Mouse (Mus musculus): ENCODE results near the gene Caprin2. TPM values are rescaled to one million over a fixed set of nuclear protein-coding genes. Genes with fewer than 3 reads are reported as not detected.

The Caprin2 gene
- polyA plus RNA-seq, 1 experiment from 2014 or later: 6.8 TPM

DNA sequence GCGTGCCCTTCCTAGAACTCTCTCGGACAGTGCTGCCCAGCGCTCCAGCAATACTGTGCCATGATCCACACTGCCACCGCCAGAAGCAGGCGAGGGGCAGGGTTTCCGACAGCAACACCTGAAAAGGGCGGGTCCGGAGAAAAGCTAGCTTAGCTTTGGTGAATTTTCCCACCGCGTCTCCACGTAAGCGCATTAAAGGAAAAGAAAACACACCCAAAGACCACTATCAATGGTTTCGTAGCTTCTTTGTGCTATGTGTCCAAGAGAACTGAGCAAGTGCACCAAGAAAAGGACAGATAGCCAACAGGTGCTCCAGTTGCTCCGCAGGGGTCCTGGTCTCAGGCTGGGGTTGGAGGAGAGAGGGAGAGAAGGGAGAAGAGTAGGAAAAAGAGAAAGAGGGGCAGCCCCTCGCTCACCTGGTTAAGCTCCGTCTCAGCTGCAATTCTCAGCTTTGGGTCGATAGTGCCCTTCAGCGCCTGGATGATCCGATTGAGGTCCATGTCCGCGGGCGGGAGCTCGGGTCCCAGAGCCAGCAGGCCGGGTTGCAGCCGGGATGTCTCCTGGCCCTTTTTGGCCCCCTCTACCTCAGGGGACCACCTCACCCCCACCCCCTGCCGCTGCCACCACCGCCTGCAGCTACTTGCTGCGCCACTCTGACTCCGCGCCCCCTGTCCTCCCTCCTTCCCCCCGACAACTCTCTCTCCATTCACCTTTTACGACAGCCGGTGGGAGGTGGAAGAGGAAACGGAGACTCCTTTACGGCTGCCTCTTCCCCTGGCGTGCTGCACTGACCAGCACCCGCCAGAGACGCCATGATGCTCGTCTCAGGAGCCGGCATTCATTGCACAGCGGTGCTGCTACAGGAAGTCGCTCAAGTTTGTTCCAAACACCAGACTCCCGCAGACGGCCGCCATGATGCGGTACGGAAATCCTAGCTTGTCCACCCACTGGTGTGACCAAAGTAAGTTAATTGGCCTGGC lies 65.0 kb downstream of the Caprin2 start, which contains the start of gene Ipo8:
TSS of gene Ipo8 (minus strand) at position 720 of the 980 bp plus-strand sequence.
- Histone ChIP-seq H3K9me3 (ENCODE audit: control insufficient read depth) (no peaks in the 10 kb centered on the region), H3K9ac (ENCODE audit: low read depth, low read length) (peak within 1 kb of the TSS; percentile 59), H3K4me3 (ENCODE audit: low read depth, low read length) (peak within 1 kb of the TSS; percentile 82), H3K4me2 (replicated peaks; ENCODE audit: low read depth) (peak within 1 kb of the TSS; percentile 77), H3K36me3 (ENCODE audit: control insufficient read depth, insufficient read depth) (no peaks in the 10 kb centered on the region), H3K27ac (ENCODE audit: low read depth, low read length) (peak within 1 kb of the TSS; percentile 51), H3K27me3 (replicated peaks; ENCODE audit: control insufficient read depth, insufficient read depth, low read length) (no peaks in the 10 kb centered on the region), H3K4me1 (replicated peaks; ENCODE audit: control insufficient read depth, insufficient read depth, low read length) (no peaks in the 10 kb centered on the region)
- TF ChIP-seq CTCF (IDR thresholded peaks at IDR 0.05; ENCODE audit: low read depth): peak; percentile 40; the same call in 1 of the 2 replicates
- WGBS: under 1% methylated on average over 45 of the region's 47 CpGs
- peak; percentile 94 for ATAC-seq

GRCm38 (mm10) chr6:148830355-148830747 lies 65.7 kb downstream of the Caprin2 start:
- ATAC-seq: no peak
- H3K4me1 ChIP-seq (replicated peaks; ENCODE audit: control insufficient read depth, insufficient read depth, low read length): no peaks in the 10 kb centered on the region
- peak overlapping the region; percentile 77 for H3K4me2 ChIP-seq (replicated peaks; ENCODE audit: low read depth)
- H3K27me3 ChIP-seq (replicated peaks; ENCODE audit: control insufficient read depth, insufficient read depth, low read length): no peaks in the 10 kb centered on the region
- H3K27ac ChIP-seq (ENCODE audit: low read depth, low read length): no peak overlapping the region
- TF ChIP-seq CTCF (IDR thresholded peaks at IDR 0.05; ENCODE audit: low read depth): no peak
- H3K9me3 ChIP-seq (ENCODE audit: control insufficient read depth): no peaks in the 10 kb centered on the region
- H3K4me3 ChIP-seq (ENCODE audit: low read depth, low read length): peak overlapping the region; percentile 82
- H3K9ac ChIP-seq (ENCODE audit: low read depth, low read length): peak overlapping the region; percentile 59
- H3K36me3 ChIP-seq (ENCODE audit: control insufficient read depth, insufficient read depth): no peaks in the 10 kb centered on the region
- 0% methylated on average over 3 of the region's 3 CpGs for WGBS

DNA sequence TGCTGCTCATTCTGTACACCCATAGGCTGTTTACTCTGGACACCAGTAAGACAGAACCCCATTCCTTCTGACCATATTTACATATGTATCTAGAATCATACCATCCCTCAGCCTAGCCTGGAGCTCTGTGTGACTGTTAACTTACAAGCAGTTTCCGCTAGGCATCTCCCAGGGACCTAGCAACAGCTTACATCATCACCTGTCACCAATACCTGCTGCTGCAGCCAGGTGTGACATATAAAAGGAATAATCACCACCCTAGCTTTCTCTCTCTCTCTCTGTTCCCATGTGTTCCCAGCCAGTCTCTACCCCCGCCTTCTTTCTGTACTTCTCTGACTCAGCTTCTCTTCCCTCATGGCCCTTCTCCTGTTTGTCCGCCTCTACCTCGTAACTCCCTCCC lies 69.9 kb downstream of the Caprin2 start:
- Histone ChIP-seq H3K4me2 (replicated peaks; ENCODE audit: low read depth) (no peak overlapping the region), H3K27ac (ENCODE audit: low read depth, low read length) (no peak overlapping the region), H3K36me3 (ENCODE audit: control insufficient read depth, insufficient read depth) (peaks cover 12% of the 10 kb centered on the region), H3K4me1 (replicated peaks; ENCODE audit: control insufficient read depth, insufficient read depth, low read length) (no peaks in the 10 kb centered on the region), H3K9me3 (ENCODE audit: control insufficient read depth) (no peaks in the 10 kb centered on the region), H3K9ac (ENCODE audit: low read depth, low read length) (no peak overlapping the region), H3K27me3 (replicated peaks; ENCODE audit: control insufficient read depth, insufficient read depth, low read length) (no peaks in the 10 kb centered on the region), H3K4me3 (ENCODE audit: low read depth, low read length) (no peak overlapping the region)
- ATAC-seq: peak; percentile 71
- TF ChIP-seq CTCF (IDR thresholded peaks at IDR 0.05; ENCODE audit: low read depth): peak; percentile 23; the same call in 1 of the 2 replicates
- WGBS: 82% methylated on average over 4 of the region's 4 CpGs

DNA sequence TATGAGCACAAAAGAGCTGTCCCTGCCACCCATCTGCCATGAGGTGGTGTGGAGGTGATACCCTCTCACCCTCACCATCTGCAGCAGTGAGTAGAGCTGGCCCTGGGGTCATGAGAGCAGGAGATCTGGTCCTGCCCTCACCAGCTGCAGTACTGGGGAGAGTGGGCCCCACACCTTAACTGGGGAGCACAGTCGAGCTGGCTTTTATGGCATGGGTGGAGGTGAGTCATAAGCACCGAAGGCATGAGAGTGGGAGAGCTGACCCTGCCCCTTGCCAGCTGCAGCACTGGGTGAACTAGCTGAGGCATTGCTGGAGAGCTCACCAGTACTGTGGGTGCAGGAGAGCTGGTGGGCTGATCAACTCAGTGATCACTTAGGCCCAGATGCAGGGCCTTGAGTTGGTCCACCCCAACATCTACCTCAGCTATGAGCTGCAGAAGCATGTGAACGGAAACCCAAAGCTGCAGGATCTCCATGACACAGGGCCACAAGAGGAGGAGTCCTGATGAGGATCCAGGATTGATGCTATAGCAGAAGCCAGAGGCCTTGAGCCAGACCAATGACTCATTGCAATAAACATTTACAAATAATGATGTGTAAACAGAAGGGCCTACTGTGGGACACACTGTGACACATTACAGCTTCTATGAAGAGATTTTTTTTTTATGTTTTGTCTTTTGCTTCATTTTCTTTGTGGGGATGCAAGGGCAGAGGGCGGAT lies 77.3 kb downstream of the Caprin2 start:
- no peaks in the 10 kb centered on the region for H3K9me3 ChIP-seq (ENCODE audit: control insufficient read depth)
- ATAC-seq: peak; percentile 93
- no peaks in the 10 kb centered on the region for H3K4me1 ChIP-seq (replicated peaks; ENCODE audit: control insufficient read depth, insufficient read depth, low read length)
- peak overlapping the region; percentile 15; the same call in 1 of the 2 replicates for H3K27ac ChIP-seq (ENCODE audit: low read depth, low read length)
- no peaks in the 10 kb centered on the region for H3K27me3 ChIP-seq (replicated peaks; ENCODE audit: control insufficient read depth, insufficient read depth, low read length)
- 53% methylated on average over 4 of the region's 4 CpGs for WGBS
- 0 out of 2 replicates have a peak, but pooled peaks have one; percentile 3 for TF ChIP-seq CTCF (IDR thresholded peaks at IDR 0.05; ENCODE audit: low read depth)
- H3K4me2 ChIP-seq (replicated peaks; ENCODE audit: low read depth): no peak overlapping the region
- H3K4me3 ChIP-seq (ENCODE audit: low read depth, low read length): no peak overlapping the region
- H3K36me3 ChIP-seq (ENCODE audit: control insufficient read depth, insufficient read depth): peaks cover 45% of the 10 kb centered on the region
- H3K9ac ChIP-seq (ENCODE audit: low read depth, low read length): no peak overlapping the region

DNA sequence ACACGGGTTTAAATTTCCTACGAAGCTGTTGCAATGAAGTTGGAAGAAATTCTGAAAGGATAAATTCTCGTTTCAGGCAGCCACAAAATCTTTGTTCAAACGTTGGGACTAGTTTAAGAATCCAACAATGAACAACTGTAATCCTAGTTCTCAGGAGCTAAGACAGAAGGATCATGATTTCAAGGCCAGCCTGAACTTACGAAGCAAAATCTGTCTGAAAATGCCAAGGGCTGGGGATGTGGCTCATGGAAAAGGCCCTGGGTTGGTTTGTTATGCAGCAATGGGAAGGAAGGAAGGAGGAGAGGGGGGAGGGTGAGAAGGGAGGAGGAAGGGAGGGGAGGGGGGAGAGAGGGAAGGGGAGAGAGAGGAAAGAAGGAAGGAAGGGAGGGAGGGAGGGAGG lies 79.3 kb downstream of the Caprin2 start:
- no peaks in the 10 kb centered on the region for H3K27me3 ChIP-seq (replicated peaks; ENCODE audit: control insufficient read depth, insufficient read depth, low read length)
- no peak for ATAC-seq
- H3K4me2 ChIP-seq (replicated peaks; ENCODE audit: low read depth): no peak overlapping the region
- H3K9ac ChIP-seq (ENCODE audit: low read depth, low read length): no peak overlapping the region
- 83% methylated on average over 5 of the region's 5 CpGs for WGBS
- no peak for TF ChIP-seq CTCF (IDR thresholded peaks at IDR 0.05; ENCODE audit: low read depth)
- no peak overlapping the region for H3K27ac ChIP-seq (ENCODE audit: low read depth, low read length)
- no peak overlapping the region for H3K4me3 ChIP-seq (ENCODE audit: low read depth, low read length)
- H3K36me3 ChIP-seq (ENCODE audit: control insufficient read depth, insufficient read depth): peaks cover 54% of the 10 kb centered on the region
- H3K4me1 ChIP-seq (replicated peaks; ENCODE audit: control insufficient read depth, insufficient read depth, low read length): no peaks in the 10 kb centered on the region
- H3K9me3 ChIP-seq (ENCODE audit: control insufficient read depth): no peaks in the 10 kb centered on the region

DNA sequence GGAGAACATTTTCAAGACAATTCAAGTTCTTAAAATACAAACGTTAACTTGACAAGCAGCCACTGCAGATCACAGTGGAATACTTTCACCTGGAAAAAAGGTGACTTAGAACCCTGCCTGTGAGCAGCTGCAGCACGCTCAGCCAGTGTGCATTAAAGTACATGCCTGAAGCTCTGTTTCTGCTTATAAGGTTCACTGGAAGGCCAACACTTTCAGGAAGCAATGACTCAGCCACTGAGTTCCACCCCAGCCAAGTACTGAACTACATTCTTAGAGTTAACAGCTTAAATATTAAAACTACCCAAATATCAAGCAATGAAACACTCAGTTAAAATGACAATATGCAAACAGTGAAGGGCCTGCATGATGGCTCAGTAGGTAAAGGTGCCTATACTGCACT lies 84.9 kb downstream of the Caprin2 start:
- no peak overlapping the region for H3K9ac ChIP-seq (ENCODE audit: low read depth, low read length)
- ATAC-seq: no peak
- H3K27ac ChIP-seq (ENCODE audit: low read depth, low read length): no peak overlapping the region
- H3K4me1 ChIP-seq (replicated peaks; ENCODE audit: control insufficient read depth, insufficient read depth, low read length): no peaks in the 10 kb centered on the region
- peaks cover 59% of the 10 kb centered on the region for H3K36me3 ChIP-seq (ENCODE audit: control insufficient read depth, insufficient read depth)
- no peak overlapping the region for H3K4me2 ChIP-seq (replicated peaks; ENCODE audit: low read depth)
- H3K4me3 ChIP-seq (ENCODE audit: low read depth, low read length): no peak overlapping the region
- H3K9me3 ChIP-seq (ENCODE audit: control insufficient read depth): no peaks in the 10 kb centered on the region
- WGBS: 80% methylated on average over 2 of the region's 2 CpGs
- TF ChIP-seq CTCF (IDR thresholded peaks at IDR 0.05; ENCODE audit: low read depth): no peak
- H3K27me3 ChIP-seq (replicated peaks; ENCODE audit: control insufficient read depth, insufficient read depth, low read length): no peaks in the 10 kb centered on the region
